In genomic region chr19:55251383-55252124, GRCm38 (mm10) we compare ENCODE assay signal across 8 mouse cellular contexts. TPM values are rescaled to one million over a fixed set of nuclear protein-coding genes. Genes with fewer than 3 reads are reported as not detected.
DNase-seq lines count a peak whose midpoint lies in the region; ATAC-seq and TF ChIP-seq lines count a peak whose summit lies in the region.

Acsl5 (plus strand) TSS chr19:55251938.

- intact Hi-C loops in left cerebral cortex, postnatal 36 days (cut with DNase I), result no loop called here

- H3K27me3 ChIP-seq in lung, embryonic 14.5 days (ENCODE audit: insufficient read depth, low read length), result no peaks in the 10 kb centered on the region
- H3K27me3 ChIP-seq in embryonic facial prominence, embryonic 10.5 days (replicated peaks; ENCODE audit: low read depth, poor library complexity, severe bottlenecking), result no peaks in the 10 kb centered on the region
- no peaks in the 10 kb centered on the region for H3K27me3 ChIP-seq in neural tube, embryonic 15.5 days (replicated peaks)

- H3K27ac ChIP-seq in lung, embryonic 14.5 days (ENCODE audit: low read depth), result no peak within 1 kb of the TSS
- H3K27ac ChIP-seq in embryonic facial prominence, embryonic 10.5 days (replicated peaks), result no peak within 1 kb of the TSS
- no peak within 1 kb of the TSS for H3K27ac ChIP-seq in neural tube, embryonic 15.5 days (replicated peaks)

- no peaks in the 10 kb centered on the region for H3K36me3 ChIP-seq in lung, embryonic 14.5 days (ENCODE audit: insufficient read depth)
- no peaks in the 10 kb centered on the region for H3K36me3 ChIP-seq in embryonic facial prominence, embryonic 10.5 days (replicated peaks)
- H3K36me3 ChIP-seq in neural tube, embryonic 15.5 days, result no peaks in the 10 kb centered on the region

- H3K4me3 ChIP-seq in lung, embryonic 14.5 days (ENCODE audit: low read depth, low read length), result no peak within 1 kb of the TSS
- peak within 1 kb of the TSS; percentile 74; the same call in 1 of the 2 replicates for H3K4me3 ChIP-seq in embryonic facial prominence, embryonic 10.5 days
- no peak within 1 kb of the TSS for H3K4me3 ChIP-seq in neural tube, embryonic 15.5 days (replicated peaks)

- 90% methylated on average over 9 of the region's 9 CpGs for WGBS in lung, embryonic 14.5 days
- WGBS in embryonic facial prominence, embryonic 10.5 days, result 95% methylated on average over 9 of the region's 9 CpGs
- WGBS in neural tube, embryonic 15.5 days, result 95% methylated on average over 9 of the region's 9 CpGs

- H3K4me1 ChIP-seq in lung, embryonic 14.5 days (ENCODE audit: insufficient read depth), result peaks cover 2% of the 10 kb centered on the region
- peaks cover 27% of the 10 kb centered on the region for H3K4me1 ChIP-seq in embryonic facial prominence, embryonic 10.5 days
- peaks cover 21% of the 10 kb centered on the region for H3K4me1 ChIP-seq in neural tube, embryonic 15.5 days

- H3K9ac ChIP-seq in lung, embryonic 14.5 days, result no peak within 1 kb of the TSS
- no peak within 1 kb of the TSS for H3K9ac ChIP-seq in neural tube, embryonic 15.5 days (replicated peaks)

- no peak for DNase-seq in lung, embryonic 14.5 days
- DNase-seq in lung, postnatal 10 days, result no peak
- DNase-seq in embryonic facial prominence, embryonic 10.5 days (ENCODE audit: low spot score), result no peak
- no peak for DNase-seq in left cerebral cortex, postnatal 36 days (ENCODE audit: low spot score in 2 of 2)
- no peak for DNase-seq in urinary bladder, postnatal 25 days (ENCODE audit: low spot score)
- no peak for DNase-seq in lung, postnatal 36 days

- no peak within 1 kb of the TSS; the same call in 1 of the 2 replicates for H3K4me2 ChIP-seq in lung, embryonic 14.5 days
- no peak within 1 kb of the TSS for H3K4me2 ChIP-seq in neural tube, embryonic 15.5 days

- TF ChIP-seq CTCF in lung, embryonic 14.5 days (IDR thresholded peaks at IDR 0.05; ENCODE audit: low read depth), result no peak

- no peaks in the 10 kb centered on the region for H3K9me3 ChIP-seq in lung, embryonic 14.5 days (ENCODE audit: low read depth, low read length)
- no peaks in the 10 kb centered on the region for H3K9me3 ChIP-seq in embryonic facial prominence, embryonic 10.5 days
- H3K9me3 ChIP-seq in neural tube, embryonic 15.5 days (replicated peaks), result no peaks in the 10 kb centered on the region

- ATAC-seq in lung, embryonic 14.5 days (ENCODE audit: insufficient read depth), result no peak
- no peak for ATAC-seq in hematopoietic stem cell, adult 5-6 weeks (replicated peaks in 1 of 2; ENCODE audit: insufficient read depth in 1 of 2, low FRiP score in 2 of 2, low TSS enrichment in 1 of 2, low read depth in 1 of 2, poor library complexity in 2 of 2, severe bottlenecking in 2 of 2)
- no peak for ATAC-seq in neural tube, embryonic 15.5 days (ENCODE audit: low FRiP score)

RNA-seq across cellular contexts. Expression of gene Acsl5, which starts in this region (rescaled TPM):
- polyA plus RNA-seq in lung, embryonic 14.5 days (2014; fragmentation: Nextera tagmentation; extraction: Ambion mirVana), result 60.1 and 69.3 TPM in 2 replicates
- 24.0 and 27.4 TPM in 2 replicates for polyA plus RNA-seq in embryonic facial prominence, embryonic 10.5 days (2016; fragmentation: Nextera tagmentation; extraction: Ambion mirVana)
- 92.1 and 157 TPM in 2 replicates for total RNA-seq in hematopoietic stem cell, adult 5-6 weeks (2017)
- 10 to 100 TPM; 45.1 to 51.6 TPM for total RNA-seq in left cerebral cortex, postnatal 36 days (2021)
- 21.8 and 39.3 TPM in 2 replicates for polyA plus RNA-seq in neural tube, embryonic 15.5 days (2015; fragmentation: Nextera tagmentation; extraction: Ambion mirVana)
